Mouse (Mus musculus): Measurements from ENCODE around the gene Rtn2. TPM values are rescaled to one million over a fixed set of nuclear protein-coding genes. Genes with fewer than 3 reads are reported as not detected.

Rtn2 gene
- polyA plus RNA-seq, 1 experiment from 2014 or later, result 1.5 TPM

- Histone ChIP-seq H3K9ac (replicated peaks) (no peak overlapping the region), H3K27me3 (ENCODE audit: insufficient read depth, low read length) (no peaks in the 10 kb centered on the region), H3K4me1 (ENCODE audit: insufficient read depth) (0 out of 2 replicates have a peak, but pooled peaks cover 3% of the 10 kb centered on the region), H3K9me3 (ENCODE audit: low read length) (no peaks in the 10 kb centered on the region), H3K36me3 (replicated peaks; ENCODE audit: insufficient read depth, low read length) (peaks cover 73% of the 10 kb centered on the region), H3K4me3 (ENCODE audit: low read depth, low read length) (peak overlapping the region; percentile 19; the same call in 1 of the 2 replicates), H3K4me2 (ENCODE audit: low read depth, low read length) (peak overlapping the region; percentile 45), H3K27ac (ENCODE audit: low read depth) (0 out of 2 replicates have a peak overlapping the region, but pooled peaks have one; percentile 52)
- TF ChIP-seq CTCF (IDR thresholded peaks at IDR 0.05; ENCODE audit: low read depth) (no peak), EP300 (IDR thresholded peaks at IDR 0.05; ENCODE audit: low read depth) (no peak)
- DNase-seq (no peak), ATAC-seq (no peak)
- WGBS (ENCODE audit: insufficient replicate concordance), result 66% methylated on average over 3 of the region's 3 CpGs
Observed at GRCm38 (mm10) chr7:19258336-19258735, 24.1 kb upstream of the Rtn2 start.

GRCm38 (mm10) chr7:19265147-19265546 lies 17.3 kb upstream of the Rtn2 start:
- no peak for TF ChIP-seq EP300 (IDR thresholded peaks at IDR 0.05; ENCODE audit: low read depth)
- TF ChIP-seq CTCF (IDR thresholded peaks at IDR 0.05; ENCODE audit: low read depth), result no peak
- Histone ChIP-seq H3K9ac (replicated peaks) (peak overlapping the region; percentile 46), H3K4me2 (ENCODE audit: low read depth, low read length) (peak overlapping the region; percentile 67), H3K27me3 (ENCODE audit: insufficient read depth, low read length) (no peaks in the 10 kb centered on the region), H3K27ac (ENCODE audit: low read depth) (peak overlapping the region; percentile 61), H3K36me3 (replicated peaks; ENCODE audit: insufficient read depth, low read length) (peaks cover 42% of the 10 kb centered on the region), H3K4me3 (ENCODE audit: low read depth, low read length) (peak overlapping the region; percentile 24), H3K4me1 (ENCODE audit: insufficient read depth) (peaks cover 45% of the 10 kb centered on the region), H3K9me3 (ENCODE audit: low read length) (no peaks in the 10 kb centered on the region)
- ATAC-seq (no peak; the same call in 1 of the 2 replicates), DNase-seq (peak; percentile 32)
- WGBS (ENCODE audit: insufficient replicate concordance), result 60% methylated on average over 7 of the region's 7 CpGs

- TF ChIP-seq CTCF (IDR thresholded peaks at IDR 0.05; ENCODE audit: low read depth), result no peak
- TF ChIP-seq EP300 (IDR thresholded peaks at IDR 0.05; ENCODE audit: low read depth), result no peak
- Histone ChIP-seq H3K4me1 (ENCODE audit: insufficient read depth) (peaks cover 49% of the 10 kb centered on the region), H3K4me3 (ENCODE audit: low read depth, low read length) (peak overlapping the region; percentile 25), H3K9me3 (ENCODE audit: low read length) (no peaks in the 10 kb centered on the region), H3K4me2 (ENCODE audit: low read depth, low read length) (peak overlapping the region; percentile 67), H3K27me3 (ENCODE audit: insufficient read depth, low read length) (no peaks in the 10 kb centered on the region), H3K9ac (replicated peaks) (peak overlapping the region; percentile 46), H3K36me3 (replicated peaks; ENCODE audit: insufficient read depth, low read length) (peaks cover 32% of the 10 kb centered on the region), H3K27ac (ENCODE audit: low read depth) (peak overlapping the region; percentile 61)
- DNase-seq (peak; percentile 63), ATAC-seq (peak; percentile 15; the same call in 1 of the 2 replicates)
- 28% methylated on average over 10 of the region's 10 CpGs for WGBS (ENCODE audit: insufficient replicate concordance)
Observed at GRCm38 (mm10) chr7:19265928-19266822, 16.2 kb upstream of the Rtn2 start.

- Histone ChIP-seq H3K27ac (ENCODE audit: low read depth) (peak overlapping the region; percentile 61), H3K36me3 (replicated peaks; ENCODE audit: insufficient read depth, low read length) (peaks cover 23% of the 10 kb centered on the region), H3K4me1 (ENCODE audit: insufficient read depth) (peaks cover 49% of the 10 kb centered on the region), H3K4me3 (ENCODE audit: low read depth, low read length) (peak overlapping the region; percentile 25; the same call in 1 of the 2 replicates), H3K9ac (replicated peaks) (no peak overlapping the region; the same call in 1 of the 2 replicates), H3K4me2 (ENCODE audit: low read depth, low read length) (peak overlapping the region; percentile 67), H3K27me3 (ENCODE audit: insufficient read depth, low read length) (no peaks in the 10 kb centered on the region), H3K9me3 (ENCODE audit: low read length) (no peaks in the 10 kb centered on the region)
- WGBS (ENCODE audit: insufficient replicate concordance), result 38% methylated on average over 10 of the region's 10 CpGs
- TF ChIP-seq EP300 (IDR thresholded peaks at IDR 0.05; ENCODE audit: low read depth) (no peak), CTCF (IDR thresholded peaks at IDR 0.05; ENCODE audit: low read depth) (no peak)
- ATAC-seq (no peak), DNase-seq (peak; percentile 30)
Observed at GRCm38 (mm10) chr7:19267051-19267450, 15.4 kb upstream of the Rtn2 start.

- TF ChIP-seq CTCF (IDR thresholded peaks at IDR 0.05; ENCODE audit: low read depth) (no peak), EP300 (IDR thresholded peaks at IDR 0.05; ENCODE audit: low read depth) (no peak)
- Histone ChIP-seq H3K27ac (ENCODE audit: low read depth) (peak overlapping the region; percentile 94), H3K36me3 (replicated peaks; ENCODE audit: insufficient read depth, low read length) (peaks cover 11% of the 10 kb centered on the region), H3K9me3 (ENCODE audit: low read length) (no peaks in the 10 kb centered on the region), H3K4me3 (ENCODE audit: low read depth, low read length) (peak overlapping the region; percentile 96), H3K9ac (replicated peaks) (peak overlapping the region; percentile 90), H3K27me3 (ENCODE audit: insufficient read depth, low read length) (no peaks in the 10 kb centered on the region), H3K4me2 (ENCODE audit: low read depth, low read length) (peak overlapping the region; percentile 99), H3K4me1 (ENCODE audit: insufficient read depth) (peaks cover 52% of the 10 kb centered on the region)
- 23% methylated on average over 10 of the region's 10 CpGs for WGBS (ENCODE audit: insufficient replicate concordance)
- ATAC-seq (no peak), DNase-seq (no peak)
Observed at GRCm38 (mm10) chr7:19268993-19269681, 13.3 kb upstream of the Rtn2 start.

Measured in liver, postnatal 0 days (tissue).